Mouse (Mus musculus): ENCODE results near the gene Gja5. TPM values are rescaled to one million over a fixed set of nuclear protein-coding genes. Genes with fewer than 3 reads are reported as not detected.

Gene Gja5
- polyA plus RNA-seq (2014; fragmentation: Nextera tagmentation; extraction: Ambion mirVana) = 3.5 and 5.7 TPM in 2 replicates

DNA sequence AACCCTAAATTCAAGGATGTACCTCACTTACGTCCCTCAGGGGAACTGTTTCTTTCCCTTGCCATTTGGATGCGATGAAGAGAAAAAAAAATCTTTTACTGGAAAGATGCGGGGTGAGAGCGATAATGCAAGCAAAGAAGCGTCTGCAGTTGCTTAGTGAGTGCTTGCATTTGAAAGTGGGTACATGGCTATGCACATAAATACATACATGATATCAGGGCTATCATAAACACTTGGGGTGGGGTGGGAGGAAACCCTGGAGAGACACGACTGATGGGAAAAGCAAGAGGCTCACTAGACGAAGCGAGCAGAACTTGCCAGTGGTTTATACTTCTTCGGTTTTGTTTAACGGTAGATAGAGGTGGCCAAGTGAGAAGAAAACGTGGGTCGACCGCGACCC is at the start of gene Gja5:
Gene Gja5 (plus strand): TSS at position 301 of the 400 bp plus-strand sequence.
- Histone ChIP-seq H3K36me3 (ENCODE audit: control insufficient read depth, insufficient read depth, low read length) (no peaks in the 10 kb centered on the region), H3K4me2 (ENCODE audit: low read depth) (peak within 1 kb of the TSS; percentile 90), H3K27ac (ENCODE audit: low read depth, low read length) (no peak within 1 kb of the TSS), H3K9me3 (ENCODE audit: control insufficient read depth, low read length) (no peaks in the 10 kb centered on the region), H3K4me1 (ENCODE audit: control insufficient read depth, insufficient read depth, low read length) (peaks cover 4% of the 10 kb centered on the region), H3K9ac (ENCODE audit: low read length) (peak within 1 kb of the TSS; percentile 87), H3K27me3 (ENCODE audit: control insufficient read depth, insufficient read depth, low read length) (no peaks in the 10 kb centered on the region), H3K4me3 (ENCODE audit: low read depth, low read length) (peak within 1 kb of the TSS; percentile 92)
- no peak for ATAC-seq (ENCODE audit: insufficient read depth, low FRiP score, low TSS enrichment)
- no peak for DNase-seq (ENCODE audit: low spot score)
- 14% methylated on average over 14 of the region's 14 CpGs for WGBS

DNA sequence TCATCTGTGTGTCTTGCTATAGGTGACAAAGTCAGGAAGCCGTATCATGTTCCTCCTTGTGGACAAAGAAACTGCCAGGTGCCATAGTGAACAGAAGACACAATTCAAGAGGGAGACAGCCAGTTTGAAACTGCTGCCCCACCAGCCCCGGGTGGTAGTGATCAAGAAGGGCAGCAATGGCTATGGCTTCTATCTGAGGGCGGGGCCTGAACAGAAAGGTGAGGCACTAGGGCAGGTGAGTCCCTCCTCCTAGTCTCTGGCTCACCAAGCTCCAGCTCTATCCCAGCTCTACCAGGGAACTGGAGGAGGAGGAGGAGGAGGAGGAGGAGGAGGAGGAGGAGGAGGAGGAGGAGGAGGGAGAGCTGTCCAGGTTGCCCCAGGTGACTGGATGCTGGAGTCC is 48.7 kb upstream of the Gja5 start:
- H3K36me3 ChIP-seq (ENCODE audit: control insufficient read depth, insufficient read depth, low read length) = no peaks in the 10 kb centered on the region
- ATAC-seq (ENCODE audit: insufficient read depth, low FRiP score, low TSS enrichment) = no peak
- no peak for DNase-seq (ENCODE audit: low spot score)
- WGBS = 92% methylated on average over 3 of the region's 3 CpGs
- H3K27me3 ChIP-seq (ENCODE audit: control insufficient read depth, insufficient read depth, low read length) = no peaks in the 10 kb centered on the region
- H3K9ac ChIP-seq (ENCODE audit: low read length) = no peak overlapping the region
- H3K4me2 ChIP-seq (ENCODE audit: low read depth) = no peak overlapping the region
- no peak overlapping the region for H3K27ac ChIP-seq (ENCODE audit: low read depth, low read length)
- H3K9me3 ChIP-seq (ENCODE audit: control insufficient read depth, low read length) = no peaks in the 10 kb centered on the region
- no peak overlapping the region for H3K4me3 ChIP-seq (ENCODE audit: low read depth, low read length)
- H3K4me1 ChIP-seq (ENCODE audit: control insufficient read depth, insufficient read depth, low read length) = no peaks in the 10 kb centered on the region

DNA sequence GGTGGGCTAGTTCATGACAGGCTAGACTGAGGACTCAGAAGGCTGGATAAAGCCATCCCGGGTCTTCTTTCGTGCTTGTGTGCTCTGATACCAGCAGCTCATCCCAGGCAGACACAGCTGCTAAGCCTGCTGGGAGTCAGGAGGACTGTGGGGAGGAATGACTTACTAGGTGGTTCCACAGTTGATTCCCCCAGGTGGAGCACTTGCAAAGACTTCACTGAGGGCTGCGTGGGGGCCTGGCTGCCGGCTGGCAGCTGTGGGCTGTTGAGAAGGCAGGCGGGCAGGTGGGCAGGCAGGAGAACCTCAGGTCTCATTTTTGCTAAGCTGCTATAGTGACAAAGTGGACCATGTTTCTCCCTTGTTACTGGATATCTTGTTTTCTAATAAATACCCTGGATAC is 44.0 kb upstream of the Gja5 start:
- Histone ChIP-seq H3K27me3 (ENCODE audit: control insufficient read depth, insufficient read depth, low read length) (no peaks in the 10 kb centered on the region), H3K9ac (ENCODE audit: low read length) (no peak overlapping the region), H3K4me3 (ENCODE audit: low read depth, low read length) (no peak overlapping the region)

DNA sequence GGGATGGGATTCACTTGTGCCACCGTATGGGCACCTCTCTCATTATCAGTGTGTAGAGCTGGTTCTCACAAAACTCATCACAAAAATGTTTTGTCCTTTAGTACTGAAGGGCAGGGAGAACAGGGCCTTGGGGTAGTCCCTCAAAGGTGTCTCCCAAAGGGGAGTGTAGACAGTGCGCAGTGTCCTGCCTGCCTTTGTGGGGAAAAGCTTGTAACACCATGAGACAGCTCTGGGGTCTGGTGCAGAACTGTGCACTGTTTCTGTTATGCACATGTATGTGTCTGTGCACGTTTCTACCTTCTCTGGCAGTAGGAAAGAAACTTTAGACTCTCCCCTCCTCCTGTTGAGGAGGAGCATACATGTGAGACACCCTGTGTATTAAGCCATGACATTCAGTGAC is 36.6 kb upstream of the Gja5 start:
- DNase-seq (ENCODE audit: low spot score) = no peak
- H3K27me3 ChIP-seq (ENCODE audit: control insufficient read depth, insufficient read depth, low read length) = no peaks in the 10 kb centered on the region
- no peak overlapping the region for H3K27ac ChIP-seq (ENCODE audit: low read depth, low read length)
- H3K36me3 ChIP-seq (ENCODE audit: control insufficient read depth, insufficient read depth, low read length) = no peaks in the 10 kb centered on the region; the same call in 1 of the 2 replicates
- no peak overlapping the region for H3K4me2 ChIP-seq (ENCODE audit: low read depth)
- no peak overlapping the region for H3K9ac ChIP-seq (ENCODE audit: low read length)
- no peaks in the 10 kb centered on the region for H3K9me3 ChIP-seq (ENCODE audit: control insufficient read depth, low read length)
- WGBS = 85% methylated on average over 3 of the region's 3 CpGs
- ATAC-seq (ENCODE audit: insufficient read depth, low FRiP score, low TSS enrichment) = no peak
- H3K4me1 ChIP-seq (ENCODE audit: control insufficient read depth, insufficient read depth, low read length) = no peaks in the 10 kb centered on the region
- H3K4me3 ChIP-seq (ENCODE audit: low read depth, low read length) = no peak overlapping the region

More for the DNA sequence above, 44.0 kb upstream of the Gja5 start:
- Histone ChIP-seq H3K4me2 (ENCODE audit: low read depth) (no peak overlapping the region), H3K9me3 (ENCODE audit: control insufficient read depth, low read length) (no peaks in the 10 kb centered on the region), H3K36me3 (ENCODE audit: control insufficient read depth, insufficient read depth, low read length) (no peaks in the 10 kb centered on the region), H3K27ac (ENCODE audit: low read depth, low read length) (no peak overlapping the region), H3K4me1 (ENCODE audit: control insufficient read depth, insufficient read depth, low read length) (no peaks in the 10 kb centered on the region)
- DNase-seq (ENCODE audit: low spot score) = no peak
- 89% methylated on average over 5 of the region's 5 CpGs for WGBS
- ATAC-seq (ENCODE audit: insufficient read depth, low FRiP score, low TSS enrichment) = no peak

DNA sequence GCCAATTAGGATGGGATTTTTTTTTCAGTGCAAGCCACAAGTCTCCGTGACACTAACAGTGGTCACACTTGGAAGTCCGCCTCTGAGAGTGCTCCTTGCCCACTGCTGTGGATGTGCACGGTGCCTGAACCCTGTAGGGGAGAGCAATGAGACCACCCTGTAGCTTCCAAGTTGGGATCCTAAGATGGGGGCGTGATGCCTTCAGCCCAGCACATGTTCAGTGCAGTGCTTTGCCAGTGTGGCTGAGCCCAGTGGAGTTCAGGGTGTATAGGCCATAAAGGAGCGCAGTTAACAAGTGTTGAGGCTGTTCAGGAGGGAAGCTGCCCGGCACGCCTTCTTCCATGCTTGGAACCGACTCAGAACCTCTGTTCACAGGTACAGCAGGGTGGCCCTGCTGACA is 35.9 kb upstream of the Gja5 start:
- Histone ChIP-seq H3K4me3 (ENCODE audit: low read depth, low read length) (no peak overlapping the region), H3K27me3 (ENCODE audit: control insufficient read depth, insufficient read depth, low read length) (no peaks in the 10 kb centered on the region), H3K27ac (ENCODE audit: low read depth, low read length) (no peak overlapping the region), H3K36me3 (ENCODE audit: control insufficient read depth, insufficient read depth, low read length) (no peaks in the 10 kb centered on the region; the same call in 1 of the 2 replicates), H3K4me2 (ENCODE audit: low read depth) (no peak overlapping the region), H3K9ac (ENCODE audit: low read length) (no peak overlapping the region), H3K4me1 (ENCODE audit: control insufficient read depth, insufficient read depth, low read length) (no peaks in the 10 kb centered on the region), H3K9me3 (ENCODE audit: control insufficient read depth, low read length) (no peaks in the 10 kb centered on the region)
- DNase-seq (ENCODE audit: low spot score) = no peak
- ATAC-seq (ENCODE audit: insufficient read depth, low FRiP score, low TSS enrichment) = no peak
- WGBS = 93% methylated on average over 8 of the region's 8 CpGs

DNA sequence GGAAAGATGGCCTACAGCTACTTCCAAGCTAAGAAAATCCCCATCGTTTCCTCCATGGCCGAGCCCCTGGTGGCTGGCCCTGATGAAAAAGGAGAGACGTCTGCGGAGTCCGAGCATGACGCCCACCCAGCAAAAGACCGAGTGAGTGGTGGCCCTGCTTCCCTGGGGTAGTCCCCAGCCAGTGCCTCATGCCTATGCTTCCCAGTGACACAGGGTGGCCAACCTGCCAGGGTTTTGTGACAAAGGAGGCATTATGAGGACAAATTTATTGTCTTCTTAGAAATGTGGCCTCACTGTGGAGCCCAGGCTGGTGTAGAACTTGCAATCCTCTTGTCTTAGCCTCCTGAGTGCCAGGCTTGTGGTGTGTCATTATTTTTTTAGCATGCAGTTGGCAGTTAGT is 35.4 kb upstream of the Gja5 start:
- no peaks in the 10 kb centered on the region; the same call in 1 of the 2 replicates for H3K36me3 ChIP-seq (ENCODE audit: control insufficient read depth, insufficient read depth, low read length)
- no peak for ATAC-seq (ENCODE audit: insufficient read depth, low FRiP score, low TSS enrichment)
- WGBS = 91% methylated on average over 7 of the region's 7 CpGs

DNA sequence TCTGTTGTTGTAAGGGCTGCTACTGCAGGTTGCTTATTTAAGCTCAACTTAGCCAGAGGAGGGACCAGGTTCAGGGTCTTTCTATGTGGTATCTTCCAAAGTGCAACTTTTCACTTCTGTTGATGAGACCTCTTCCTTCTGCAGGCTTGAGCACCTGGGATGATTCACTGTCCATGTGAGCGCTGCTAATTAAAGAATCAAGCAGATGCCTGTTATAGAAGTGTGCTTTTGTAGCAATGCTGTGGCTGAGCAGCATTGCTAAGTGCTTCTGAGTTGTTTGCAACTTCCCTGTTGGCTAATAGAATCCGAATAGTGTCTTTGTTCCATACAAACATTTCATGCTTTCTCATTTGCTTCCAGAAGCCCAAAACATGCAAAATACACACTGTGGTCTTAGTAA is 34.2 kb upstream of the Gja5 start:
- Histone ChIP-seq H3K4me1 (ENCODE audit: control insufficient read depth, insufficient read depth, low read length) (no peaks in the 10 kb centered on the region), H3K36me3 (ENCODE audit: control insufficient read depth, insufficient read depth, low read length) (no peaks in the 10 kb centered on the region; the same call in none of the 2 replicates), H3K4me3 (ENCODE audit: low read depth, low read length) (no peak overlapping the region), H3K27me3 (ENCODE audit: control insufficient read depth, insufficient read depth, low read length) (no peaks in the 10 kb centered on the region), H3K9ac (ENCODE audit: low read length) (no peak overlapping the region), H3K9me3 (ENCODE audit: control insufficient read depth, low read length) (no peaks in the 10 kb centered on the region), H3K27ac (ENCODE audit: low read depth, low read length) (no peak overlapping the region), H3K4me2 (ENCODE audit: low read depth) (no peak overlapping the region)
- WGBS = 95% methylated on average over 2 of the region's 2 CpGs
- DNase-seq (ENCODE audit: low spot score) (no peak), ATAC-seq (ENCODE audit: insufficient read depth, low FRiP score, low TSS enrichment) (no peak)

More for the DNA sequence above, 35.4 kb upstream of the Gja5 start:
- DNase-seq (ENCODE audit: low spot score) = no peak
- Histone ChIP-seq H3K27ac (ENCODE audit: low read depth, low read length) (no peak overlapping the region), H3K4me3 (ENCODE audit: low read depth, low read length) (no peak overlapping the region), H3K4me2 (ENCODE audit: low read depth) (no peak overlapping the region), H3K9ac (ENCODE audit: low read length) (no peak overlapping the region), H3K4me1 (ENCODE audit: control insufficient read depth, insufficient read depth, low read length) (no peaks in the 10 kb centered on the region), H3K9me3 (ENCODE audit: control insufficient read depth, low read length) (no peaks in the 10 kb centered on the region), H3K27me3 (ENCODE audit: control insufficient read depth, insufficient read depth, low read length) (no peaks in the 10 kb centered on the region)

DNA sequence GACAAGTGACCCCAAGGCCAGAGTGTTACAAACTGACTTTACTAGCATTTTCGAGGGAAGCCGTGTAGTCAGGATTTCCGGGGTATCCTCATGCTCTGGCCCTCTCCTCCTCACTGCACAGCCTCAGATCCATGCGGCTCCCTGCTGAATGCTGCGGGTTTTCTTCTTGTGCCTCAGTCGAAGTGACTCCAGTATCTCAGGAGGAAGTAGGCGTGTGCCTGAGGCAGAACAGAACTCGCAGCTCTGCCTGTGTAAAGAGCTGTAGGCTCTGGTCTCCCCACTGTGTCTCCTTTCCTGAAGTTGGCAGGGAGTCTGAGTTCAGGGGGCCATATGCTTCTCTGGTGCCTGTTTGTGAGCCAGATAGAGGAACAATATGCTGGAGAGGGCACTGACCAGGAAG is 33.4 kb upstream of the Gja5 start:
- H3K27me3 ChIP-seq (ENCODE audit: control insufficient read depth, insufficient read depth, low read length) = no peaks in the 10 kb centered on the region
- H3K27ac ChIP-seq (ENCODE audit: low read depth, low read length) = no peak overlapping the region
- no peaks in the 10 kb centered on the region for H3K4me1 ChIP-seq (ENCODE audit: control insufficient read depth, insufficient read depth, low read length)
- no peak overlapping the region for H3K4me2 ChIP-seq (ENCODE audit: low read depth)
- H3K36me3 ChIP-seq (ENCODE audit: control insufficient read depth, insufficient read depth, low read length) = no peaks in the 10 kb centered on the region; the same call in none of the 2 replicates
- H3K9ac ChIP-seq (ENCODE audit: low read length) = no peak overlapping the region
- H3K9me3 ChIP-seq (ENCODE audit: control insufficient read depth, low read length) = no peaks in the 10 kb centered on the region
- DNase-seq (ENCODE audit: low spot score) = no peak
- ATAC-seq (ENCODE audit: insufficient read depth, low FRiP score, low TSS enrichment) = no peak
- WGBS = 90% methylated on average over 8 of the region's 8 CpGs
- no peak overlapping the region for H3K4me3 ChIP-seq (ENCODE audit: low read depth, low read length)

DNA sequence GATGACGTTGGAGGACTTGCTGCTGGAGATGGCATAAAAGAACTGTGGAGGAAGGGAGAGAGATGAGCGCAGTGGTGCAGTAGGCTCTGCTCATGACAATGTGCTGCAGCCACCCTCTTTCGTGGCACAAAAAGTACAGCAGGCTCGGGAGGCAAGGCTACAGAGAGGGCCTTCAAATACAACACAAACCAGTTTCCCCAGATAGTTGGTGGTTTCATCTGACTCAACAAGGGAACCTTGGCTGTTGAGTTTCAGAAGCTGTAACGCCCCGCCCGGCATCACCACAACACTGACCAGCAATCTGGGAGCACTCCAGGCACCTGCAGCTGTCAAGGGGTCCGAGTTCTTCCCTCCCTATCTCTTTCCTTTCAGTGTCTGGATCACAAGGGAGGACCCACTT is 32.0 kb upstream of the Gja5 start:
- Histone ChIP-seq H3K4me2 (ENCODE audit: low read depth) (no peak overlapping the region), H3K4me1 (ENCODE audit: control insufficient read depth, insufficient read depth, low read length) (no peaks in the 10 kb centered on the region), H3K9me3 (ENCODE audit: control insufficient read depth, low read length) (no peaks in the 10 kb centered on the region), H3K4me3 (ENCODE audit: low read depth, low read length) (no peak overlapping the region), H3K9ac (ENCODE audit: low read length) (no peak overlapping the region), H3K27me3 (ENCODE audit: control insufficient read depth, insufficient read depth, low read length) (no peaks in the 10 kb centered on the region), H3K27ac (ENCODE audit: low read depth, low read length) (no peak overlapping the region), H3K36me3 (ENCODE audit: control insufficient read depth, insufficient read depth, low read length) (no peaks in the 10 kb centered on the region; the same call in none of the 2 replicates)
- no peak for ATAC-seq (ENCODE audit: insufficient read depth, low FRiP score, low TSS enrichment)
- DNase-seq (ENCODE audit: low spot score) = no peak
- WGBS = 96% methylated on average over 8 of the region's 8 CpGs
